Mouse (Mus musculus) forebrain, embryonic 14.5 days (tissue): ENCODE measurements around the gene BC029722. TPM values are rescaled to one million over a fixed set of nuclear protein-coding genes. Genes with fewer than 3 reads are reported as not detected.

Source experiments
- ATAC-seq: fragments of 200-750 bp; cut with Nextera tagmentation; 2 replicates; pipeline ENCODE4 v1.8.0; 2017; ENCODE audit warnings: mild to moderate bottlenecking, moderate library complexity
- DNase-seq: peaks from one replicate; pipeline ENCODE4 v3.0.0-alpha.2; 2015; ENCODE audit warnings: low spot score
- H3K27ac ChIP-seq: fragments of 300-500 bp; sonication (generic); 2 replicates; pipeline ENCODE4 v1.5.1; 2014; ENCODE audit warnings: low read depth, mild to moderate bottlenecking, control low read depth, low read length, moderate library complexity
- H3K27me3 ChIP-seq: fragments of 300-500 bp; sonication (generic); replicated peaks from 2 replicates; pipeline ENCODE4 v1.6.1; 2014; ENCODE audit warnings: low read length, control low read depth, mixed read lengths; ENCODE audit not compliant: control insufficient read depth, insufficient read depth
- H3K36me3 ChIP-seq: fragments of 300-500 bp; sonication (generic); 2 replicates; pipeline ENCODE4 v1.6.1; 2014; ENCODE audit warnings: low read length, control low read depth; ENCODE audit not compliant: control insufficient read depth, insufficient read depth
- H3K4me1 ChIP-seq: fragments of 300-500 bp; sonication (generic); 2 replicates; pipeline ENCODE4 v1.6.1; 2014; ENCODE audit warnings: antibody characterized with exemption, low read length, control low read depth; ENCODE audit not compliant: control insufficient read depth, insufficient read depth
- H3K4me2 ChIP-seq: fragments of 300-500 bp; sonication (generic); 2 replicates; pipeline ENCODE4 v1.6.1; 2014; ENCODE audit warnings: mild to moderate bottlenecking, control low read depth, low read length
- H3K4me3 ChIP-seq: fragments of 300-500 bp; sonication (generic); 2 replicates; pipeline ENCODE4 v1.5.1; 2014; ENCODE audit warnings: low read depth, low read length, control low read depth
- H3K9ac ChIP-seq: fragments of 300-500 bp; sonication (generic); 2 replicates; pipeline ENCODE4 v1.6.1; 2014; ENCODE audit warnings: mild to moderate bottlenecking, low read length, control low read depth, moderate library complexity
- H3K9me3 ChIP-seq: fragments of 300-500 bp; sonication (generic); replicated peaks from 2 replicates; pipeline ENCODE4 v1.6.1; 2016; ENCODE audit warnings: low read length, control low read depth, mixed read lengths; ENCODE audit not compliant: control insufficient read depth
- WGBS: fragments of 180-500 bp; shearing (Covaris S2); extraction: QIAGEN DNeasy Blood & Tissue Kit; methylation state at CpG from one replicate; pipeline ENCODE4 v1.1.7; 2014; 5-methylcytosine and 5-hydroxymethylcytosine counted together
- polyA plus RNA-seq: library from polyadenylated mRNA; unstranded; fragments of >200 nt; fragmentation: Nextera tagmentation; extraction: Ambion mirVana; gene quantifications from 2 replicates; pipeline ENCODE4 v1.2.1, GENCODE M21; 2014

BC029722 gene
- polyA plus RNA-seq, 1 experiment from 2014 or later = 24.0 TPM

GRCm38 (mm10) chr2:155798613-155799012 is 20.6 kb downstream of the BC029722 start:
- H3K27me3 ChIP-seq = no peaks in the 10 kb centered on the region
- WGBS = 66% methylated on average over 3 of the region's 3 CpGs
- H3K4me2 ChIP-seq = no peak overlapping the region
- no peaks in the 10 kb centered on the region for H3K4me1 ChIP-seq
- DNase-seq = no peak
- ATAC-seq = no peak
- H3K27ac ChIP-seq = no peak overlapping the region
- no peaks in the 10 kb centered on the region for H3K9me3 ChIP-seq
- peaks cover 11% of the 10 kb centered on the region for H3K36me3 ChIP-seq
- H3K9ac ChIP-seq = no peak overlapping the region
- no peak overlapping the region for H3K4me3 ChIP-seq

- Histone ChIP-seq H3K9me3 (no peaks in the 10 kb centered on the region), H3K4me2 (no peak overlapping the region), H3K4me3 (no peak overlapping the region), H3K36me3 (peaks cover 3% of the 10 kb centered on the region), H3K27me3 (no peaks in the 10 kb centered on the region), H3K4me1 (no peaks in the 10 kb centered on the region; the same call in 1 of the 2 replicates), H3K9ac (no peak overlapping the region), H3K27ac (no peak overlapping the region)
- no peak for ATAC-seq
- no peak for DNase-seq
- WGBS = 87% methylated on average over 12 of the region's 12 CpGs
These were observed 24.4 kb downstream of the BC029722 start for GRCm38 (mm10) chr2:155794674-155795445.

GRCm38 (mm10) chr2:155792899-155793298 is 26.3 kb downstream of the BC029722 start:
- no peak for ATAC-seq
- Histone ChIP-seq H3K4me1 (peaks cover 3% of the 10 kb centered on the region; the same call in 1 of the 2 replicates), H3K4me2 (no peak overlapping the region), H3K9me3 (no peaks in the 10 kb centered on the region), H3K27me3 (no peaks in the 10 kb centered on the region), H3K36me3 (peaks cover 3% of the 10 kb centered on the region; the same call in 1 of the 2 replicates), H3K27ac (no peak overlapping the region), H3K9ac (no peak overlapping the region), H3K4me3 (no peak overlapping the region)
- 26% methylated on average over 12 of the region's 12 CpGs for WGBS
- no peak for DNase-seq

DNA sequence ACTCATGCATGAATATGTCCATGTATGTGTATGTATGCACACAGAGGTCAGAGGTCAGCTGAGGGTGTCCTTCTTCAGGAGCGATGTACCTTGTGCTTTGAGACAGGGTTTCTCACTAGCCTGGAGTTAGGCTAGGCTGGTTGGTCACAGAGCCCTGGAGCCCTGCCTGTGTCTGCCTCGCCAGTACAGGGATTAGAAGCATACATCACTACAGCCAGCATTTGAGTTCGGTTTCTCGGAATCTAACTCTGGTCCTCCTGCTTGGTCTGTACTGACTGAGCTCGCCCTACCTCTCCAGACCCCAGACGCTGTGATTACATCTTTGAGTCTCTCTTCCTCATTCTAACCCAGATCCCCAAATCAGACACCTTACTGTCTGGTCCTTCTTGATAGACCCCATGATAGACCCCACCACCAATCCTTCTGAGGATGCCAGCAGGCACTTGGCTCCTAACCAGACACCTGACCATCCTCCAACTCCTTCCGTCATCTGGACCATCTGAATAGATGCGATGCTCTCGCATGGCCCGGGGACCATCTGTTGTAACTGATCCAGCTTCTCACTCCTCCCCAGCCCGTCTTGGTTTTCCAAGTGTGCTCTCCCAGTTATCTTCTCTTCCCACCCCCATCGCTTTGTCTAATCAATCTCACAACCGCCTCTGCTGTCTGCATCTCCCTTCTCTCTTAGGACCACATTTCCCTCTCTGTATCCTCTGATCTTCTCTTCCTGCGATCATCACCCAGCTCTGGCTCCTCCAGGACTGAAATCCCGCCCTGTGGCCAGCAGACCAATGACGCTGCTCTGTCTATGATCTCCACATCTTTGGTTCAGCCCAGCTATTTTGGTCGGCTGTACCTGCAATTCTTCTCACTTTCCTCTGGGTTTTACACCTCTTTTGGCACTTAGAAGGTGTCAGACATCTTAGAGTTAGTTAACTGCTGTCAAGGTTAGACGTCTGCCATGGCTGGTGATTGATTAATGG is 31.0 kb downstream of the BC029722 start:
- H3K27ac ChIP-seq = 0 out of 2 replicates have a peak overlapping the region, but pooled peaks have one; percentile 55
- no peaks in the 10 kb centered on the region for H3K27me3 ChIP-seq
- no peak overlapping the region for H3K9ac ChIP-seq
- WGBS = 75% methylated on average over 18 of the region's 18 CpGs
- no peak overlapping the region for H3K4me2 ChIP-seq
- DNase-seq (peak; percentile 30), ATAC-seq (peak; percentile 26; the same call in 1 of the 2 replicates)
- no peak overlapping the region for H3K4me3 ChIP-seq
- H3K9me3 ChIP-seq = no peaks in the 10 kb centered on the region
- H3K36me3 ChIP-seq = no peaks in the 10 kb centered on the region
- peaks cover 3% of the 10 kb centered on the region; the same call in 1 of the 2 replicates for H3K4me1 ChIP-seq

DNA sequence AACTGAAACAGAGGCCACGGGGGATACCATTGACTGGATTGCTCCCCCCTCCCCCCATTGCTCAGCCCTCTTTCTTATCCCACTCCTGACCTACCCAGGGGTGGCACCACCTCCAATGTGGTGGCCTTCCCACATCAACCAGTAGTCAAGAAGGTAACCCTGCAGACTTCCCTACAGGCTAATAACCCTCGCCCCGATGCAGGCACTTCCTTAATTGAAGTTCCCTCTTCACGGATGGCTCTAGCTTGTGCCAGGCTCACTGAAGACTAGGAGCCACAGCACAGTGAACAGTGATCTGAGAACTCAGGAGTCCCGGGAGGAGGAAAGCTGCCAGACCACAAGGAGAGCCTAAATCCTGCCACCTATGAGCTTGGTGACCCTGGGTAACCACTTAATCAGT is 32.3 kb downstream of the BC029722 start:
- H3K36me3 ChIP-seq = no peaks in the 10 kb centered on the region
- no peak overlapping the region for H3K4me3 ChIP-seq
- ATAC-seq = no peak
- no peak overlapping the region for H3K27ac ChIP-seq
- no peak overlapping the region for H3K9ac ChIP-seq
- no peak overlapping the region for H3K4me2 ChIP-seq
- no peaks in the 10 kb centered on the region for H3K9me3 ChIP-seq
- DNase-seq = no peak
- H3K27me3 ChIP-seq = no peaks in the 10 kb centered on the region
- 76% methylated on average over 5 of the region's 5 CpGs for WGBS
- H3K4me1 ChIP-seq = 0 out of 2 replicates have a peak, but pooled peaks cover 3% of the 10 kb centered on the region

GRCm38 (mm10) chr2:155784534-155784933 is 34.7 kb downstream of the BC029722 start:
- Histone ChIP-seq H3K4me3 (no peak overlapping the region), H3K4me2 (no peak overlapping the region), H3K4me1 (0 out of 2 replicates have a peak, but pooled peaks cover 3% of the 10 kb centered on the region), H3K27ac (no peak overlapping the region), H3K36me3 (no peaks in the 10 kb centered on the region), H3K9me3 (no peaks in the 10 kb centered on the region), H3K27me3 (no peaks in the 10 kb centered on the region), H3K9ac (no peak overlapping the region)
- DNase-seq = no peak
- ATAC-seq = no peak
- WGBS = 79% methylated on average over 6 of the region's 6 CpGs

DNA sequence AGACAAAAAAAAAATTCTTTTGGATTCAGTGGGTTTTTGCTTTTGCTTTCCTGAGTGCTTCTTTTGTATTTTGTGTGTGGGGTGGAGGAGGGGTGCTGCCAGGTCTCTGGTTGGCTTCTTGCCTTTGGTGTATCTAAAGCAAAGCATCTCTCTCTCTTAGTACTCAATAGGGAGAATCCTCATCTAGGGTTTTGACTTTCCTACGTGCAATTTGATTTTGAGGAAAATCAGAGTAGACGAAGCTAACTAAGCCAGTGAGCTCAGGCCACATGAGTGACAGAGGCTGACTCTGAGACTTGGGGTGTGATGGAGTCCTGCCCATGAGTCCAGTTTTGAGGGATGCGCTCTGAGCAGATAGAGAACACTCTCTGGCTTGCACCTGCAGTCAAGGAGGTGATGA is 39.7 kb downstream of the BC029722 start:
- H3K4me2 ChIP-seq = no peak overlapping the region
- H3K36me3 ChIP-seq = no peaks in the 10 kb centered on the region
- peaks cover 5% of the 10 kb centered on the region; the same call in 1 of the 2 replicates for H3K27me3 ChIP-seq
- peaks cover 2% of the 10 kb centered on the region; the same call in 1 of the 2 replicates for H3K4me1 ChIP-seq
- H3K9ac ChIP-seq = no peak overlapping the region
- no peak overlapping the region for H3K4me3 ChIP-seq
- 86% methylated on average over 3 of the region's 3 CpGs for WGBS
- DNase-seq (no peak), ATAC-seq (no peak)
- no peaks in the 10 kb centered on the region for H3K9me3 ChIP-seq
- H3K27ac ChIP-seq = no peak overlapping the region

DNA sequence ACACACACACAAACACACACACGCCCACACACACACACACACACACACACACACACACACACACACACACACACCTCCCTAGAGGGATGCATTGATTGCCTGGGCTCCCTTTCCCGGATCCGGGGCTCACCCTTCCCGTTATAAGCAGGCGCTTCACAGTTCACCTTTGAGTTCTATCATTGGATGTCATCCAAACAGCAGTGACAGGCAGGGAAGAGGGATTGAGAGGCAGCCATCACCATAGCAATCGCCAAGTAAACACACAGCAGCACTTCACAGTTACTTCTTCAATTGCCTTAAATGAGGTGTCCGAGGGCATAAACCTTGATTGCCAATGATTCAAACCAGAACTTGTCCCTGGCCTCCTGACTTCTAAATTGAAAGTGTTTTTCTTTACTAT is 40.2 kb downstream of the BC029722 start:
- no peaks in the 10 kb centered on the region for H3K36me3 ChIP-seq
- ATAC-seq = no peak
- H3K9ac ChIP-seq = no peak overlapping the region
- no peak overlapping the region for H3K27ac ChIP-seq
- no peak overlapping the region for H3K4me3 ChIP-seq
- no peaks in the 10 kb centered on the region for H3K9me3 ChIP-seq
- H3K4me1 ChIP-seq = peaks cover 2% of the 10 kb centered on the region; the same call in 1 of the 2 replicates
- H3K4me2 ChIP-seq = no peak overlapping the region
- WGBS = 50% methylated on average over 7 of the region's 7 CpGs
- peaks cover 6% of the 10 kb centered on the region; the same call in 1 of the 2 replicates for H3K27me3 ChIP-seq
- DNase-seq = peak; percentile 54
